Mouse (Mus musculus): ENCODE results near the gene Gm26620. TPM values are rescaled to one million over a fixed set of nuclear protein-coding genes. Genes with fewer than 3 reads are reported as not detected.

Gene Gm26620
- polyA plus RNA-seq, 1 experiment: 0.06 TPM

DNA sequence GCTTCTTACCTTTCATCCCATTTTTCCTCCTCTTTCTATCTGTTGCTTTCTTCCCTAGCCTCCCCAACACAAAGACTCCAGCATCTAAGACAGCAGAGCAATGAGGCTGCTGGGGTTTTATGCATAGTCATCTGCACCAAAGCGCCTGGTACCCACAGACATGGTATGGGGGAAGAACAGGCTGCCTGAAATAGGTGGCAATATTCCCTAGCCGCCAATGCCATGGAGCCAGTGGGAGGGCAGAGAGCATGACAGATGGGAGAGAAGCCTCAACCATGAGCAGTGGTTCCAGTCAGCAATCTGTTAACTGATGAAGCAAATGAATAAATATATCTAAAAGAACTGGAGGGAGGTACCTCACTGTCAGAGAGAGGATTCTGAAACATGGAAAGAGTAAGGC, 27.5 kb upstream of the Gm26620 start:
- no peak overlapping the region for H3ac ChIP-seq (ENCODE audit: control insufficient read depth, insufficient read length)
- H3K4me3 ChIP-seq: no peak overlapping the region
- H3K79me2 ChIP-seq (ENCODE audit: control insufficient read depth, insufficient read depth): peaks cover 78% of the 10 kb centered on the region
- H3K4me2 ChIP-seq (ENCODE audit: low read depth): no peak overlapping the region
- TF ChIP-seq POLR2A (IDR thresholded peaks at IDR 0.05; ENCODE audit: insufficient read length, low read depth) (no peak), E2F4 (IDR thresholded peaks at IDR 0.05; ENCODE audit: insufficient read depth) (no peak), POLR2AphosphoS2 (IDR thresholded peaks at IDR 0.05; ENCODE audit: insufficient read length, low read depth) (no peak), USF1 (IDR thresholded peaks at IDR 0.05; ENCODE audit: low read depth) (no peak), REST (IDR thresholded peaks at IDR 0.05; ENCODE audit: insufficient read depth, insufficient read length) (no peak), TCF12 (IDR thresholded peaks at IDR 0.05; ENCODE audit: insufficient read depth, poor library complexity, severe bottlenecking) (no peak), MYOD1 (IDR thresholded peaks at IDR 0.05; ENCODE audit: control insufficient read depth in 1 of 3, insufficient read length in 2 of 3, low read depth in 2 of 3) (no peak), TCF3 (IDR thresholded peaks at IDR 0.05; ENCODE audit: insufficient read length, low read depth) (no peak), CEBPB (IDR thresholded peaks at IDR 0.05; ENCODE audit: insufficient read depth, poor library complexity, severe bottlenecking) (no peak), MYOG (IDR thresholded peaks at IDR 0.05; ENCODE audit: control insufficient read depth in 1 of 3, insufficient read depth in 1 of 3, insufficient read length in 2 of 3, low read depth in 2 of 3) (no peak)
- peaks cover 14% of the 10 kb centered on the region for H3K36me3 ChIP-seq (ENCODE audit: control insufficient read depth, insufficient read depth)
- H3K27me3 ChIP-seq (ENCODE audit: control insufficient read depth, insufficient read depth, insufficient read length): no peaks in the 10 kb centered on the region

DNA sequence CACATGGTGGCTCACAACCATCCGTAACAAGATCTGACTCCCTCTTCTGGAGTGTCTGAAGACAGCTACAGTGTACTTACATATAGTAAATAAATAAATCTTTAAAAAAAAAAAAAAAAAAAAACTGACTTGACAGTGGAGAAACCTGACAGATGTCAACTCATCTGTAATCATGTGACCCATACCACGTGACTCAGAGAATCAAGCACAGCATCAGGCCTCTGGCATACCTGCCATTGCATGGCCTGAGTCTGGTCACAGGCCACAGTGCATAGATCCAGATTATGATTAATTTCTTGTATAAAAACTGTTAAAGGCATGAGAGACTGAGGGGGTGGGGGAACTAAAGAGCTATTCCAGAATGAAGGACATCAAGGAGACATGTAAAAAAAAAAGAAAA, 26.0 kb upstream of the Gm26620 start:
- Histone ChIP-seq H3K4me3 (no peak overlapping the region), H3K27me3 (ENCODE audit: control insufficient read depth, insufficient read depth, insufficient read length) (no peaks in the 10 kb centered on the region), H3ac (ENCODE audit: control insufficient read depth, insufficient read length) (no peak overlapping the region), H3K79me2 (ENCODE audit: control insufficient read depth, insufficient read depth) (peaks cover 93% of the 10 kb centered on the region), H3K36me3 (ENCODE audit: control insufficient read depth, insufficient read depth) (peaks cover 6% of the 10 kb centered on the region), H3K4me2 (ENCODE audit: low read depth) (no peak overlapping the region)
- TF ChIP-seq MAX (IDR thresholded peaks at IDR 0.05; ENCODE audit: low read depth) (no peak), USF1 (IDR thresholded peaks at IDR 0.05; ENCODE audit: low read depth) (no peak), CEBPB (IDR thresholded peaks at IDR 0.05; ENCODE audit: insufficient read depth, poor library complexity, severe bottlenecking) (no peak), REST (IDR thresholded peaks at IDR 0.05; ENCODE audit: insufficient read depth, insufficient read length) (no peak), TCF12 (IDR thresholded peaks at IDR 0.05; ENCODE audit: insufficient read depth, poor library complexity, severe bottlenecking) (no peak), SRF (IDR thresholded peaks at IDR 0.05; ENCODE audit: control insufficient read depth, insufficient read length, low read depth) (no peak), POLR2AphosphoS2 (IDR thresholded peaks at IDR 0.05; ENCODE audit: insufficient read length, low read depth) (no peak), E2F4 (IDR thresholded peaks at IDR 0.05; ENCODE audit: insufficient read depth) (no peak), MYOG (IDR thresholded peaks at IDR 0.05; ENCODE audit: control insufficient read depth in 1 of 3, insufficient read depth in 1 of 3, insufficient read length in 2 of 3, low read depth in 2 of 3) (no peak), MYOD1 (IDR thresholded peaks at IDR 0.05; ENCODE audit: control insufficient read depth in 1 of 3, insufficient read length in 2 of 3, low read depth in 2 of 3) (no peak), TCF3 (IDR thresholded peaks at IDR 0.05; ENCODE audit: insufficient read length, low read depth) (no peak), POLR2A (IDR thresholded peaks at IDR 0.05; ENCODE audit: insufficient read length, low read depth) (no peak)

DNA sequence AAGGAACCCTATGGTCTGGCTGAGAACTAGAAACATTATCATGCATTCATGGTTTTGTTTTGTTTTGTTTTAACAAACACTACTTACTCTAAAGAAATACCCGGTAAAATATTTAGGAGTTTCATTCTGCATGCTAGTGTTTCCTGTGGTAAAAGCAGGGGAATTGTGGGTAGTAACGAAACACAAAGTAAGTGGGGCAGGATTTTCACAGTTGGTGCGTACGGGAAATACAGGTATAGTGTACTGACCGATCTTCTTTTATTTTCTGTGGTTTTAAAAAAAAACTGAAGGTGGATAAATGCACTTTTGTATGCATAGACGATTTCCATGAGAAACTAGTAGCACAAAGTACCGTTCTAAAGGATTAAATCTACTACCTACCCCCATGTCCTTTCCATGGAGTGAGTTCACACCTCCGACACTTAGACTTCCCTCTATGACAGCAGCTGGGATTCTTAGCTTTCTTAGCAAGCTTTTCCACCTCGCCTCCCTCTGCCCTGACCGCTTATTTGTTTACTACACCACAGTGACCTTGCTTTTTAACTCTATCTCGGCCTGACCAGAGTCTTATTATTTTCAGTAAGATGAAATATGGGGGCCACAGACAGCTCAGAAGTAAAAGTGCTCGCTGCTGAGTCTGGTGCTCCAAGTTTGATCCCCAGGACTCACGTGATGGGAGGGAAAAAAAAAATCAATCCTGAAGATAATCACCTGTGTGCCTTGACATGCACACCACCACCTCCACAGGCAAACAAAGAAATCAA, 23.0 kb upstream of the Gm26620 start:
- TF ChIP-seq POLR2AphosphoS2 (IDR thresholded peaks at IDR 0.05; ENCODE audit: insufficient read length, low read depth) (no peak), TCF3 (IDR thresholded peaks at IDR 0.05; ENCODE audit: insufficient read length, low read depth) (no peak), E2F4 (IDR thresholded peaks at IDR 0.05; ENCODE audit: insufficient read depth) (no peak), CEBPB (IDR thresholded peaks at IDR 0.05; ENCODE audit: insufficient read depth, poor library complexity, severe bottlenecking) (no peak), POLR2A (IDR thresholded peaks at IDR 0.05; ENCODE audit: insufficient read length, low read depth) (no peak), MYOG (IDR thresholded peaks at IDR 0.05; ENCODE audit: control insufficient read depth in 1 of 3, insufficient read depth in 1 of 3, insufficient read length in 2 of 3, low read depth in 2 of 3) (no peak), MAX (IDR thresholded peaks at IDR 0.05; ENCODE audit: low read depth) (no peak), TCF12 (IDR thresholded peaks at IDR 0.05; ENCODE audit: insufficient read depth, poor library complexity, severe bottlenecking) (no peak), MYOD1 (IDR thresholded peaks at IDR 0.05; ENCODE audit: control insufficient read depth in 1 of 3, insufficient read length in 2 of 3, low read depth in 2 of 3) (no peak), REST (IDR thresholded peaks at IDR 0.05; ENCODE audit: insufficient read depth, insufficient read length) (no peak), USF1 (IDR thresholded peaks at IDR 0.05; ENCODE audit: low read depth) (no peak), SRF (IDR thresholded peaks at IDR 0.05; ENCODE audit: control insufficient read depth, insufficient read length, low read depth) (no peak)
- Histone ChIP-seq H3K4me2 (ENCODE audit: low read depth) (no peak overlapping the region), H3K27me3 (ENCODE audit: control insufficient read depth, insufficient read depth, insufficient read length) (no peaks in the 10 kb centered on the region), H3K4me3 (no peak overlapping the region), H3K36me3 (ENCODE audit: control insufficient read depth, insufficient read depth) (no peaks in the 10 kb centered on the region), H3ac (ENCODE audit: control insufficient read depth, insufficient read length) (no peak overlapping the region), H3K79me2 (ENCODE audit: control insufficient read depth, insufficient read depth) (peaks cover 99% of the 10 kb centered on the region)

DNA sequence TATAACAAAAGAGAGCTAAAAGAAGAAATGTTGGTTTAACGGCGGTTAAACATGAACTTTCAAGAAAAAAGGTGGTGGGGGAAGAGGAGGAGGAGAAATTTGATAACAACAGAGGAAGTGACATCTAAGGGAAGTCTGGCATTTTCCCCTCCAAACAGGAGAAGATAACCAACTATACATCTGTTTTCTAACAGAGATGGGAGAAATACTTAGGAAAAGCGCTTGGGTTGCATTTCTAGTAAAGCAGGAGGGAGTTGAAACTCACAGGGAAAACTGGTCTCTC, 22.5 kb upstream of the Gm26620 start:
- H3K27me3 ChIP-seq (ENCODE audit: control insufficient read depth, insufficient read depth, insufficient read length): no peaks in the 10 kb centered on the region
- no peaks in the 10 kb centered on the region for H3K36me3 ChIP-seq (ENCODE audit: control insufficient read depth, insufficient read depth)
- H3K4me2 ChIP-seq (ENCODE audit: low read depth): peak overlapping the region; percentile 66
- H3ac ChIP-seq (ENCODE audit: control insufficient read depth, insufficient read length): no peak overlapping the region
- H3K79me2 ChIP-seq (ENCODE audit: control insufficient read depth, insufficient read depth): peaks cover 99% of the 10 kb centered on the region
- TF ChIP-seq POLR2AphosphoS2 (IDR thresholded peaks at IDR 0.05; ENCODE audit: insufficient read length, low read depth) (no peak), USF1 (IDR thresholded peaks at IDR 0.05; ENCODE audit: low read depth) (no peak), REST (IDR thresholded peaks at IDR 0.05; ENCODE audit: insufficient read depth, insufficient read length) (no peak), MYOG (IDR thresholded peaks at IDR 0.05; ENCODE audit: control insufficient read depth in 1 of 3, insufficient read depth in 1 of 3, insufficient read length in 2 of 3, low read depth in 2 of 3) (no peak), POLR2A (IDR thresholded peaks at IDR 0.05; ENCODE audit: insufficient read length, low read depth) (no peak), MAX (IDR thresholded peaks at IDR 0.05; ENCODE audit: low read depth) (no peak)
- no peak overlapping the region for H3K4me3 ChIP-seq

Data from myocyte (in vitro differentiated cells).